Mouse (Mus musculus) kidney, adult 9 months (tissue): ENCODE measurements around the gene Evi5.

Experiments used
- DNase-seq: peaks from one replicate; pipeline ENCODE4 v3.0.0; 2022

Gene Evi5

GRCm38 (mm10) chr5:107801234-107801633, 73.7 kb downstream of the Evi5 start:
- no peak for DNase-seq

- DNase-seq = no peak
Observed at GRCm38 (mm10) chr5:107798290-107798689, 76.6 kb downstream of the Evi5 start.

- peak; percentile 25 for DNase-seq
Observed at GRCm38 (mm10) chr5:107793927-107794326, 81.0 kb downstream of the Evi5 start.

- peak; percentile 78 for DNase-seq
Observed at GRCm38 (mm10) chr5:107793258-107793657, 81.6 kb downstream of the Evi5 start.

GRCm38 (mm10) chr5:107792516-107792915, 82.4 kb downstream of the Evi5 start:
- peak; percentile 77 for DNase-seq

GRCm38 (mm10) chr5:107791966-107792365, 82.9 kb downstream of the Evi5 start:
- no peak for DNase-seq

GRCm38 (mm10) chr5:107789492-107789891, 85.4 kb downstream of the Evi5 start:
- DNase-seq = peak; percentile 24

- no peak for DNase-seq
Observed at GRCm38 (mm10) chr5:107787682-107788443, 87.0 kb downstream of the Evi5 start.

GRCm38 (mm10) chr5:107782360-107782759, 92.5 kb downstream of the Evi5 start:
- DNase-seq = no peak

GRCm38 (mm10) chr5:107778763-107779162, 96.1 kb downstream of the Evi5 start:
- no peak for DNase-seq

- DNase-seq = no peak
Observed at GRCm38 (mm10) chr5:107777545-107777830, 97.4 kb downstream of the Evi5 start.

- DNase-seq = peak; percentile 80
Observed at GRCm38 (mm10) chr5:107776777-107777544, 97.9 kb downstream of the Evi5 start.

- DNase-seq = no peak
Observed at GRCm38 (mm10) chr5:107775875-107776274, 99.0 kb downstream of the Evi5 start.

- DNase-seq = no peak
Observed at GRCm38 (mm10) chr5:107772049-107772448, 102.9 kb downstream of the Evi5 start.

GRCm38 (mm10) chr5:107768224-107768623, 106.7 kb downstream of the Evi5 start:
- DNase-seq = no peak

- DNase-seq = no peak
Observed at GRCm38 (mm10) chr5:107765946-107766345, 109.0 kb downstream of the Evi5 start.

- DNase-seq = no peak
Observed at GRCm38 (mm10) chr5:107764486-107764885, 110.4 kb downstream of the Evi5 start.

- DNase-seq = no peak
Observed at GRCm38 (mm10) chr5:107763674-107764073, 111.2 kb downstream of the Evi5 start.

GRCm38 (mm10) chr5:107759121-107759520, 115.8 kb downstream of the Evi5 start:
- DNase-seq = no peak

GRCm38 (mm10) chr5:107756072-107756471, 118.8 kb downstream of the Evi5 start:
- no peak for DNase-seq

- DNase-seq = no peak
Observed at GRCm38 (mm10) chr5:107754740-107755139, 120.2 kb downstream of the Evi5 start.

- DNase-seq = no peak
Observed at GRCm38 (mm10) chr5:107753656-107754055, 121.3 kb downstream of the Evi5 start.

GRCm38 (mm10) chr5:107749229-107749916, 125.5 kb downstream of the Evi5 start:
- peak; percentile 24 for DNase-seq

- DNase-seq = no peak
Observed at GRCm38 (mm10) chr5:107739023-107739422, 135.9 kb downstream of the Evi5 start.
